Mouse (Mus musculus) cerebellum, adult 2 months (tissue): ENCODE measurements at regions not wholly inside any gene's neighbourhood (a gene's known extent, or its start where the extent isn't known, plus 50 kb on each side); places are given as distances from the start of the nearest gene placed in this dataset.

Source experiments
- CTCF ChIP-seq: fragments of 200-500 bp; IDR thresholded peaks from 2 replicates; pipeline ENCODE4 v1.5.1; 2011; ENCODE audit warnings: low read depth, mild to moderate bottlenecking, control low read depth, low read length, moderate library complexity, borderline replicate concordance; ENCODE audit not compliant: insufficient read depth
- POLR2A ChIP-seq: fragments of 200-500 bp; IDR thresholded peaks from 2 replicates; pipeline ENCODE4 v1.6.1; 2011; ENCODE audit warnings: low read length, control low read depth, borderline replicate concordance; ENCODE audit not compliant: insufficient read depth

GRCm38 (mm10) chr10:100164526-100164925, 149.1 kb downstream of the Kitl start:
- no peak for TF ChIP-seq CTCF
- no peak for TF ChIP-seq POLR2A
